Mouse (Mus musculus) bone marrow macrophage, adult 2 months (primary cell): ENCODE measurements around the gene Ppp1r10.

Experiments
- CTCF ChIP-seq: IDR thresholded peaks from 2 replicates; pipeline ENCODE4 v1.5.1; 2012; ENCODE audit warnings: low read depth, mild to moderate bottlenecking, low read length, moderate library complexity
- POLR2A ChIP-seq: IDR thresholded peaks from 2 replicates; pipeline ENCODE4 v1.6.1; 2012; ENCODE audit warnings: mild to moderate bottlenecking, low read depth, low read length, borderline replicate concordance

DNA sequence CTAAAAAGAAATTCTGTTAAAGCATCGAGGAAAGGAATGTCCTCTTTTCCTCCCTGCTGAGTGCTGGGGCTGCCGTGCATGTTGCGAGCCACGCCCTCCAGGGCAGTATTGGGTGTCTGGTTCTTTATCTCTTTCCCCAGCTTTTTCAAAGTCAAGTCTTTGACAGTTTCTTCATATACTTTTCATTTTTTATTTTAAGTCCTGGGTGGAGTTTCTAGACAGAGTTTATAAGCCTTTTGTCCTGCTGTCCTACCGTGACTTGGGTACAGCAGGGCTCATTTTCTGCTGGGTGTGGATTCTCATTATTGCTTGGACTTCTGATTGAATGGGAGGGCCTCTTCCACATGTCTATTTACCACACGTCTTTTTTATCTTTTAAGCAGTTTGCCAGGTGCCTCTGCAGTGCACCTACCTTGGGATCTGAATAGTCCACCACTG, 3.6 kb downstream of the Ppp1r10 start:
- no peak for TF ChIP-seq CTCF
- no peak for TF ChIP-seq POLR2A
